Mouse (Mus musculus): ENCODE measurements around the gene Taar2.

The Taar2 gene

GRCm38 (mm10) chr10:23938312-23938711 lies at the start of gene Taar2:
Gene Taar2 (plus strand): TSS chr10:23938572.
- DNase-seq (ENCODE audit: low spot score in 2 of 2): no peak

- no peak for DNase-seq (ENCODE audit: low spot score in 2 of 2)
These were observed 45.4 kb upstream of the Taar2 start for GRCm38 (mm10) chr10:23892987-23893386.

GRCm38 (mm10) chr10:23894601-23895349 lies 43.6 kb upstream of the Taar2 start, which contains the start of gene Vnn1:
Gene Vnn1 (plus strand): TSS chr10:23894688.
- no peak for DNase-seq (ENCODE audit: low spot score in 2 of 2)

GRCm38 (mm10) chr10:23895376-23895775 lies 43.0 kb upstream of the Taar2 start:
- DNase-seq (ENCODE audit: low spot score in 2 of 2): no peak

GRCm38 (mm10) chr10:23901119-23901518 lies 37.3 kb upstream of the Taar2 start:
- peak in 1 of 2 experiments; percentile 21 for DNase-seq (ENCODE audit: low spot score in 2 of 2)

- no peak for DNase-seq (ENCODE audit: low spot score in 2 of 2)
These were observed 32.7 kb upstream of the Taar2 start for GRCm38 (mm10) chr10:23905661-23906060.

GRCm38 (mm10) chr10:23920056-23920455 lies 18.3 kb upstream of the Taar2 start, which contains the start of gene Taar1:
Gene Taar1 (plus strand): TSS chr10:23920356.
- no peak for DNase-seq (ENCODE audit: low spot score in 2 of 2)

- DNase-seq (ENCODE audit: low spot score in 2 of 2): no peak
These were observed 15.9 kb upstream of the Taar2 start for GRCm38 (mm10) chr10:23922468-23922867.

- no peak for DNase-seq (ENCODE audit: low spot score in 2 of 2)
These were observed 14.4 kb upstream of the Taar2 start for GRCm38 (mm10) chr10:23923941-23924340.

- no peak for DNase-seq (ENCODE audit: low spot score in 2 of 2)
These were observed 759 bp upstream of the Taar2 start for GRCm38 (mm10) chr10:23937613-23938012.

- no peak for DNase-seq (ENCODE audit: low spot score in 2 of 2)
These were observed 4.1 kb downstream of the Taar2 start for GRCm38 (mm10) chr10:23942465-23942864.

GRCm38 (mm10) chr10:23948026-23948425 lies 9.7 kb downstream of the Taar2 start:
- DNase-seq (ENCODE audit: low spot score in 2 of 2): no peak

GRCm38 (mm10) chr10:23949508-23950005 lies 11.2 kb downstream of the Taar2 start, which contains the start of gene Taar3:
Gene Taar3 (plus strand): TSS chr10:23949558.
- peak; percentile 43 to 51 for DNase-seq (ENCODE audit: low spot score in 2 of 2)

- no peak for DNase-seq (ENCODE audit: low spot score in 2 of 2)
These were observed 13.3 kb downstream of the Taar2 start for GRCm38 (mm10) chr10:23951714-23952113.

- DNase-seq (ENCODE audit: low spot score in 2 of 2): no peak
These were observed 20.7 kb downstream of the Taar2 start for GRCm38 (mm10) chr10:23959071-23959470.

GRCm38 (mm10) chr10:23960444-23960915 lies 22.1 kb downstream of the Taar2 start, which contains the start of gene Taar4:
Gene Taar4 (plus strand): TSS chr10:23960494.
- DNase-seq (ENCODE audit: low spot score in 2 of 2): no peak

- peak in 1 of 2 experiments; percentile 21 for DNase-seq (ENCODE audit: low spot score in 2 of 2)
These were observed 25.1 kb downstream of the Taar2 start for GRCm38 (mm10) chr10:23963444-23963843.

- no peak for DNase-seq (ENCODE audit: low spot score in 2 of 2)
These were observed 26.7 kb downstream of the Taar2 start for GRCm38 (mm10) chr10:23964921-23965610.

GRCm38 (mm10) chr10:23970656-23971165 lies 32.3 kb downstream of the Taar2 start, which contains the start of gene Taar5:
Gene Taar5 (plus strand): TSS chr10:23970706.
- DNase-seq (ENCODE audit: low spot score in 2 of 2): no peak

- DNase-seq (ENCODE audit: low spot score in 2 of 2): no peak
These were observed 32.9 kb downstream of the Taar2 start for GRCm38 (mm10) chr10:23971256-23971655.

GRCm38 (mm10) chr10:23977958-23978357 lies 39.6 kb downstream of the Taar2 start:
- DNase-seq (ENCODE audit: low spot score in 2 of 2): no peak

Data from right cerebral cortex, postnatal 10 days (tissue).